Comparison of ENCODE assay signal across 9 mouse cellular contexts in genomic region chr4:150049157-150049513, GRCm38 (mm10). TPM values are rescaled to one million over a fixed set of nuclear protein-coding genes. Genes with fewer than 3 reads are reported as not detected.
DNase-seq lines count a peak whose midpoint lies in the region; ATAC-seq lines count a peak whose summit lies in the region.
"Had no signal": no experiment of that assay in that cellular context is flagged by ENCODE, and none has a peak within 500 bp of the region (broad histone marks: within the 10 kb centered on the region; RNA-seq: fewer than 3 reads in every experiment).

No protein-coding gene starts in this region.

- peak overlapping the region; percentile 59 for H3K4me2 ChIP-seq in liver, embryonic 13.5 days

- no peak overlapping the region for H3K27ac ChIP-seq in liver, embryonic 13.5 days

- peaks cover 46% of the 10 kb centered on the region for H3K27me3 ChIP-seq in erythroblast, embryonic 14.5 days (ENCODE audit: control insufficient read depth)
- peaks cover 65% of the 10 kb centered on the region for H3K27me3 ChIP-seq in liver, embryonic 13.5 days

- WGBS in liver, embryonic 13.5 days (ENCODE audit: insufficient replicate concordance): 17% methylated on average over 15 of the region's 15 CpGs

- no peaks in the 10 kb centered on the region for H3K4me1 ChIP-seq in erythroblast, embryonic 14.5 days (ENCODE audit: control insufficient read depth)
- peaks cover 10% of the 10 kb centered on the region for H3K4me1 ChIP-seq in liver, embryonic 13.5 days (replicated peaks)

- no peaks in the 10 kb centered on the region for H3K9me3 ChIP-seq in erythroblast, embryonic 14.5 days (ENCODE audit: control insufficient read depth, low read length)
- no peaks in the 10 kb centered on the region for H3K9me3 ChIP-seq in liver, embryonic 13.5 days (replicated peaks)

- H3K4me3 ChIP-seq in erythroblast, embryonic 14.5 days (replicated peaks): peak overlapping the region; percentile 29
- peak overlapping the region; percentile 42 for H3K4me3 ChIP-seq in liver, embryonic 13.5 days (replicated peaks)

- H3K36me3 ChIP-seq in erythroblast, embryonic 14.5 days (ENCODE audit: control insufficient read depth): no peaks in the 10 kb centered on the region
- H3K36me3 ChIP-seq in liver, embryonic 13.5 days: no peaks in the 10 kb centered on the region

- DNase-seq in retina, postnatal 1 day: peak; percentile 19
- no peak for DNase-seq in retina, embryonic 14.5 days (ENCODE audit: low spot score)
- DNase-seq in liver, embryonic 13.5 days: no peak
- peak; percentile 63 for DNase-seq in testis, postnatal 10 days (ENCODE audit: low spot score)
- DNase-seq in cerebellum, postnatal 10 days: no peak
- DNase-seq in thymus, postnatal 4 days: no peak
- DNase-seq: thymus, postnatal 25 days had no signal

- ATAC-seq in erythroblast, adult 5-6 weeks (replicated peaks; ENCODE audit: low FRiP score, poor library complexity, severe bottlenecking): no peak
- no peak for ATAC-seq in liver, embryonic 13.5 days (ENCODE audit: low read depth)

- no peak overlapping the region for H3K9ac ChIP-seq in liver, embryonic 13.5 days

RNA-seq across cellular contexts. Expression of gene Gpr157, which starts 38.0 kb away (rescaled TPM):
- 0.01 and 0.02 TPM in 2 replicates for polyA plus RNA-seq in erythroblast, embryonic 14.5 days (2012)
- 0.19 and 2.1 TPM in 2 replicates for total RNA-seq in erythroblast, adult 5-6 weeks (2015; ENCODE audit: low replicate concordance)
- total RNA-seq in erythroblast, adult 5-6 weeks (2017; ENCODE audit: low replicate concordance): 0.43 and 0.98 TPM in 2 replicates
- 0.10 and 0.12 TPM in 2 replicates for polyA plus RNA-seq in liver, embryonic 13.5 days (2015; fragmentation: Nextera tagmentation; extraction: Ambion mirVana)

RNA-seq across cellular contexts. Expression of gene H6pd, which starts 40.3 kb away (rescaled TPM):
- 0.03 and 0.06 TPM in 2 replicates for polyA plus RNA-seq in erythroblast, embryonic 14.5 days (2012)
- 4.8 and 6.5 TPM in 2 replicates for total RNA-seq in erythroblast, adult 5-6 weeks (2015; ENCODE audit: low replicate concordance)
- 4.2 and 7.0 TPM in 2 replicates for total RNA-seq in erythroblast, adult 5-6 weeks (2017; ENCODE audit: low replicate concordance)
- 6.8 and 7.3 TPM in 2 replicates for polyA plus RNA-seq in liver, embryonic 13.5 days (2015; fragmentation: Nextera tagmentation; extraction: Ambion mirVana)

Comparison
In these comparisons a context has a peak if more than half of its experiments do, and no peak if none do; other contexts are left out.
1. DNase-seq: peak in retina, postnatal 1 day (single experiment) and testis, postnatal 10 days (single experiment); none in retina, embryonic 14.5 days (single experiment), liver, embryonic 13.5 days (single experiment), cerebellum, postnatal 10 days (0 of 2) and thymus, postnatal 4 days (single experiment).